Mouse (Mus musculus) adrenal gland (tissue): ENCODE measurements around the gene Fam241a.

Experiments
- intact Hi-C: fragments of 180-260 bp; cut with DNase I; formaldehyde crosslinking; loops from one replicate; pipeline ENCODE4 v1.15.1; 2025

Fam241a gene

GRCm38 (mm10) chr3:127837972-127838644 lies 58.0 kb downstream of the Fam241a start:
- intact Hi-C loops: loop anchor here (5.0 kb wide), 2 partner anchors 51 to 54 kb away; partner anchors contain the start of gene Tifa

GRCm38 (mm10) chr3:127837154-127837865 lies 58.8 kb downstream of the Fam241a start, which contains the start of gene Ap1ar:
Ap1ar (minus strand) TSS chr3:127837523.
- intact Hi-C loops: loop anchor here (5.0 kb wide), 2 partner anchors 50 to 55 kb away; partner anchors contain the start of gene Tifa

GRCm38 (mm10) chr3:127836798-127837153 lies 59.3 kb downstream of the Fam241a start:
- intact Hi-C loops: loop anchor here (5.0 kb wide), 2 partner anchors 49 to 56 kb away; partner anchors contain the start of gene Tifa

- intact Hi-C loops: loop anchor here (5.0 kb wide), 2 partner anchors 48 to 57 kb away; partner anchors contain the start of gene Tifa
Measured at GRCm38 (mm10) chr3:127835594-127835993, 60.5 kb downstream of the Fam241a start.

- intact Hi-C loops: no loop called here
Measured at GRCm38 (mm10) chr3:127834040-127834439, 62.1 kb downstream of the Fam241a start.

- intact Hi-C loops: no loop called here
Measured at GRCm38 (mm10) chr3:127831079-127831478, 65.0 kb downstream of the Fam241a start.

GRCm38 (mm10) chr3:127830183-127830582 lies 65.9 kb downstream of the Fam241a start:
- intact Hi-C loops: no loop called here

- intact Hi-C loops: no loop called here
Measured at GRCm38 (mm10) chr3:127827123-127827522, 69.0 kb downstream of the Fam241a start.

- intact Hi-C loops: no loop called here
Measured at GRCm38 (mm10) chr3:127826503-127826902, 69.6 kb downstream of the Fam241a start.

GRCm38 (mm10) chr3:127823886-127824863 lies 71.9 kb downstream of the Fam241a start:
- intact Hi-C loops: no loop called here

- intact Hi-C loops: no loop called here
Measured at GRCm38 (mm10) chr3:127821209-127821608, 74.9 kb downstream of the Fam241a start.

GRCm38 (mm10) chr3:127820400-127820799 lies 75.7 kb downstream of the Fam241a start:
- intact Hi-C loops: no loop called here
